Mouse (Mus musculus) liver, postnatal 0 days (tissue): Measurements from ENCODE around the gene Slc16a7. TPM values are rescaled to one million over a fixed set of nuclear protein-coding genes. Genes with fewer than 3 reads are reported as not detected.
A peak's percentile ranks its signal among the peaks of the same experiment; 100 is the strongest.

Source experiments
- ATAC-seq: fragments of 200-750 bp; cut with Nextera tagmentation; 2 replicates; pipeline ENCODE4 v1.8.0; 2017; ENCODE audit warnings: mild to moderate bottlenecking, moderate library complexity
- DNase-seq: peaks from one replicate; pipeline ENCODE4 v3.0.0-alpha.2; 2016
- H3K27ac ChIP-seq: fragments of 300-500 bp; sonication (generic); 2 replicates; pipeline ENCODE4 v1.5.1; 2014; ENCODE audit warnings: antibody characterized with exemption, moderate library complexity, mild to moderate bottlenecking, low read depth
- H3K27me3 ChIP-seq: fragments of 300-500 bp; sonication (generic); 2 replicates; pipeline ENCODE4 v1.6.1; 2014; ENCODE audit warnings: low read length, control low read depth, mixed read lengths; ENCODE audit not compliant: insufficient read depth
- H3K36me3 ChIP-seq: fragments of 300-500 bp; sonication (generic); replicated peaks from 2 replicates; pipeline ENCODE4 v1.6.1; 2014; ENCODE audit warnings: mild to moderate bottlenecking, control low read depth, low read length, moderate library complexity, mixed read lengths; ENCODE audit not compliant: insufficient read depth
- H3K4me1 ChIP-seq: fragments of 300-500 bp; sonication (generic); 2 replicates; pipeline ENCODE4 v1.6.1; 2014; ENCODE audit warnings: antibody characterized with exemption, mild to moderate bottlenecking, control low read depth; ENCODE audit not compliant: insufficient read depth
- H3K4me2 ChIP-seq: fragments of 300-500 bp; sonication (generic); 2 replicates; pipeline ENCODE4 v1.6.1; 2014; ENCODE audit warnings: low read depth, mild to moderate bottlenecking, low read length, moderate library complexity, mixed read lengths
- H3K4me3 ChIP-seq: fragments of 300-500 bp; sonication (generic); 2 replicates; pipeline ENCODE4 v1.5.1; 2014; ENCODE audit warnings: low read depth, low read length
- H3K9ac ChIP-seq: fragments of 300-500 bp; sonication (generic); replicated peaks from 2 replicates; pipeline ENCODE4 v1.6.1; 2014; ENCODE audit warnings: mild to moderate bottlenecking, moderate library complexity
- H3K9me3 ChIP-seq: fragments of 300-500 bp; sonication (generic); 2 replicates; pipeline ENCODE4 v1.6.1; 2016; ENCODE audit warnings: mild to moderate bottlenecking, control low read depth, low read length, mixed read lengths
- CTCF ChIP-seq: sonication (generic); IDR thresholded peaks from 2 replicates; pipeline ENCODE4 v1.5.1; 2016; ENCODE audit warnings: antibody characterized with exemption, low read depth
- EP300 ChIP-seq: IDR thresholded peaks from 2 replicates; pipeline ENCODE4 v1.6.1; 2016; ENCODE audit warnings: antibody characterized with exemption, low read depth, mild to moderate bottlenecking
- WGBS: fragments of 180-500 bp; shearing (Covaris S2); extraction: QIAGEN DNeasy Blood & Tissue Kit; methylation state at CpG from one replicate; pipeline ENCODE4 v1.1.7; 2014; ENCODE audit not compliant: insufficient replicate concordance; 5-methylcytosine and 5-hydroxymethylcytosine counted together
- polyA plus RNA-seq: library from polyadenylated mRNA; unstranded; fragments of >200 nt; fragmentation: Nextera tagmentation; extraction: Ambion mirVana; gene quantifications from 2 replicates; pipeline ENCODE4 v1.2.1, GENCODE M21; 2015

Gene Slc16a7
- polyA plus RNA-seq, 1 experiment from 2014 or later: 41.0 TPM

GRCm38 (mm10) chr10:125375526-125375925 is 13.7 kb downstream of the Slc16a7 start:
- ATAC-seq: no peak
- Histone ChIP-seq H3K27ac (no peak overlapping the region), H3K9ac (no peak overlapping the region), H3K4me3 (no peak overlapping the region), H3K36me3 (no peaks in the 10 kb centered on the region), H3K4me2 (no peak overlapping the region), H3K9me3 (no peaks in the 10 kb centered on the region), H3K4me1 (no peaks in the 10 kb centered on the region), H3K27me3 (no peaks in the 10 kb centered on the region)
- DNase-seq: no peak
- WGBS: 73% methylated on average over 5 of the region's 5 CpGs
- no peak for TF ChIP-seq CTCF
- TF ChIP-seq EP300: no peak

DNA sequence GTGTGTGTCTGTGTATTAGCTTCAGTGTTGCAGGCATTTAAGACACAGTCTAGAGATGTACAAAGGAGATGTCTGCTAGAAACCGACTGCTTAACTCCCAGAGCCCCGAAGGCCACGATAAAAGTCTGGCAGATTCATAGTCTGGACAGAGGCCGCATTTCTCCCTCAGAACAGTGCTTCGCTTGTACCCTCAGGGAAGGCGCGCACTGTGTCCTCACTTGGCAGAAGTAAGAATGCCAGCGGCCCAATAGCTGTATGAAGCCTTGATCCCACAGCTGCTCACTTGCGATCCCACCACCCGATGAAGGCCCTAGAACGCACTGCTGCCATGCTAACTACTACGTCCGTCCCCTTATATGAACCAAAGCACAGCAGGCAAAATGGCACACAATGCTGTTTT is 16.6 kb downstream of the Slc16a7 start:
- no peak for TF ChIP-seq EP300
- TF ChIP-seq CTCF: no peak
- Histone ChIP-seq H3K9me3 (no peaks in the 10 kb centered on the region), H3K27ac (no peak overlapping the region), H3K4me2 (no peak overlapping the region), H3K4me3 (no peak overlapping the region), H3K4me1 (no peaks in the 10 kb centered on the region), H3K36me3 (no peaks in the 10 kb centered on the region), H3K27me3 (no peaks in the 10 kb centered on the region), H3K9ac (no peak overlapping the region)
- 90% methylated on average over 13 of the region's 13 CpGs for WGBS
- DNase-seq (no peak), ATAC-seq (no peak)

DNA sequence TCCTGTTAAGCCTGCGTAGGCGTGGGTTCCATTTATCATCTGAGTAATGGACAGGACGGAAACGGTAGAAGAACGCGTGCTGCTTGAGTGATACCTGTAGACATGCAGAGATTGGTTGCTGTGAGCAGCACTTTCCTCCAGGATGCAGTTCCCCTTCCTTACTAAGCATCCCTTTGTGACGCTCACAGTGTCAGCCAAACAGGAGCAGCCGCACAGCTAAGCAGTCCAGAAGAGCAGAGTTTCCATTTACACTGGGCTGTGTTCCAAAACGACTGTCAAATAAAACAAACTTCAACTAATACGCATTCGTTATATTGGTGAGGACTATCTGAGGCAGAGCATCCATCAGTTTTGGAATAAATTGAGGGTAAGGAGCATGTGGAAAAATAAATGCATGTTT is 17.8 kb downstream of the Slc16a7 start:
- Histone ChIP-seq H3K27me3 (no peaks in the 10 kb centered on the region), H3K9me3 (no peaks in the 10 kb centered on the region), H3K4me2 (no peak overlapping the region), H3K36me3 (no peaks in the 10 kb centered on the region), H3K9ac (no peak overlapping the region), H3K4me1 (no peaks in the 10 kb centered on the region), H3K27ac (no peak overlapping the region), H3K4me3 (no peak overlapping the region)
- ATAC-seq (no peak), DNase-seq (no peak)
- TF ChIP-seq CTCF (no peak), EP300 (no peak)
- 77% methylated on average over 11 of the region's 11 CpGs for WGBS

GRCm38 (mm10) chr10:125370037-125370610 is 19.1 kb downstream of the Slc16a7 start:
- Histone ChIP-seq H3K9me3 (no peaks in the 10 kb centered on the region), H3K9ac (no peak overlapping the region), H3K36me3 (no peaks in the 10 kb centered on the region), H3K4me3 (0 out of 2 replicates have a peak overlapping the region, but pooled peaks have one; percentile 17), H3K4me2 (0 out of 2 replicates have a peak overlapping the region, but pooled peaks have one; percentile 6), H3K4me1 (no peaks in the 10 kb centered on the region), H3K27me3 (no peaks in the 10 kb centered on the region), H3K27ac (0 out of 2 replicates have a peak overlapping the region, but pooled peaks have one; percentile 24)
- peak; percentile 15 for DNase-seq
- no peak for TF ChIP-seq CTCF
- no peak; the same call in 1 of the 2 replicates for TF ChIP-seq EP300
- WGBS: 33% methylated on average over 8 of the region's 8 CpGs
- peak; percentile 80 for ATAC-seq

DNA sequence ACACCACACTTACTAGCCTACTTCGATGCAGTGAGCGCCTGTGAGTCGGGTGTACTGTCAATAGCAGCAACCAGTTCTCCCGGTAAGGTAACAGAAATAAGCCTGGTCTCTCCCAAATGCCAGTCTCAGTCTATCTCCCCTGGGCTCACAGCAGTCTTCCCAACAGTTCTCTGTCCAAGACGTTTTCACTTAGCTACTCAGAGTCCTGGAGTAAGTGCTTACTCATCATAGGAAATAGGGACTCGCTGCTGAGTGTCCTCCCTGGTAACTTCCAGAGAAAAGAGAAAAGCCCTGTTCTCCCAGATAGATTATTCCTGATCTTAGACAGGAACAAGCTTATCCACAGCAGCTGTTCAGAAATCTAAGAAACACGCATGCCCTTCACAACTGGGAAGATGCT is 30.8 kb downstream of the Slc16a7 start:
- H3K27ac ChIP-seq: no peak overlapping the region
- H3K4me1 ChIP-seq: no peaks in the 10 kb centered on the region
- H3K27me3 ChIP-seq: no peaks in the 10 kb centered on the region
- H3K9me3 ChIP-seq: no peaks in the 10 kb centered on the region
- no peak for DNase-seq
- no peaks in the 10 kb centered on the region for H3K36me3 ChIP-seq
- WGBS: 76% methylated on average over 7 of the region's 7 CpGs
- TF ChIP-seq CTCF (no peak), EP300 (no peak)
- H3K4me3 ChIP-seq: no peak overlapping the region
- H3K4me2 ChIP-seq: no peak overlapping the region
- no peak for ATAC-seq
- no peak overlapping the region for H3K9ac ChIP-seq

GRCm38 (mm10) chr10:125352805-125353204 is 36.5 kb downstream of the Slc16a7 start:
- DNase-seq: no peak
- Histone ChIP-seq H3K9ac (no peak overlapping the region), H3K4me1 (no peaks in the 10 kb centered on the region), H3K27me3 (no peaks in the 10 kb centered on the region), H3K36me3 (no peaks in the 10 kb centered on the region), H3K9me3 (no peaks in the 10 kb centered on the region), H3K4me2 (no peak overlapping the region), H3K27ac (no peak overlapping the region), H3K4me3 (no peak overlapping the region)
- ATAC-seq: no peak
- 85% methylated on average over 7 of the region's 7 CpGs for WGBS
- no peak for TF ChIP-seq EP300
- no peak for TF ChIP-seq CTCF

DNA sequence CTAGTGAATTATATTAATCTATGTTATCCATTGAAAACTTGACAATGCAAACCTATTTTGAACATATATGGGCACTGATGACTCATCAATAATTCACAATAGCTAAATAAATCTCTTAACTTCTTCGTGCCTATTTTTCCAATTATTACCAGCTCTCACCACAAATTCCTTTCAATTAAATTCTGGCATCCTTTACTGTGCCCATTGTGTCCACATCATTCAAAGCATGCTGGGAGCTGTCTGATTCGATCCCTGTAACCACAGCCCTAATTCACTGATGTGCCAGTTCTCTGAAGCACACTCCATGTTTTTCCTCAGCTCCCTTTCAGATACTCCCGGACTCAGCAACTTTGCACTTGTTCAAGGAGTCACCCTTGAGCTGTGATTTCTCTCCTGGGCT is 41.1 kb downstream of the Slc16a7 start:
- Histone ChIP-seq H3K9ac (no peak overlapping the region), H3K27ac (no peak overlapping the region), H3K4me1 (no peaks in the 10 kb centered on the region), H3K27me3 (no peaks in the 10 kb centered on the region), H3K4me2 (no peak overlapping the region), H3K9me3 (no peaks in the 10 kb centered on the region), H3K36me3 (no peaks in the 10 kb centered on the region), H3K4me3 (no peak overlapping the region)
- ATAC-seq: no peak
- no peak for DNase-seq
- TF ChIP-seq CTCF (no peak), EP300 (no peak)
- WGBS: 76% methylated on average over 3 of the region's 3 CpGs
